Mouse (Mus musculus) hindbrain, embryonic 12.5 days (tissue): Measurements from ENCODE around the gene Map3k3. TPM values are rescaled to one million over a fixed set of nuclear protein-coding genes. Genes with fewer than 3 reads are reported as not detected.

Experiments used
- ATAC-seq: fragments of 200-750 bp; cut with Nextera tagmentation; 2 replicates; pipeline ENCODE4 v1.8.0; 2017; ENCODE audit warnings: moderate TSS enrichment; ENCODE audit not compliant: low FRiP score
- H3K27ac ChIP-seq: fragments of 300-500 bp; sonication (generic); 2 replicates; pipeline ENCODE4 v1.5.1; 2016; ENCODE audit warnings: mild to moderate bottlenecking
- H3K27me3 ChIP-seq: fragments of 300-500 bp; sonication (generic); 2 replicates; pipeline ENCODE4 v1.6.1; 2016; ENCODE audit warnings: mild to moderate bottlenecking
- H3K36me3 ChIP-seq: fragments of 300-500 bp; sonication (generic); 2 replicates; pipeline ENCODE4 v1.6.1; 2016; ENCODE audit warnings: mild to moderate bottlenecking
- H3K4me1 ChIP-seq: fragments of 300-500 bp; sonication (generic); 2 replicates; pipeline ENCODE4 v1.6.1; 2016
- H3K4me2 ChIP-seq: fragments of 300-500 bp; sonication (generic); replicated peaks from 2 replicates; pipeline ENCODE4 v1.6.1; 2016; ENCODE audit warnings: mild to moderate bottlenecking
- H3K4me3 ChIP-seq: fragments of 300-500 bp; sonication (generic); 2 replicates; pipeline ENCODE4 v1.5.1; 2016; ENCODE audit warnings: mild to moderate bottlenecking
- H3K9ac ChIP-seq: fragments of 300-500 bp; sonication (generic); 2 replicates; pipeline ENCODE4 v1.6.1; 2016; ENCODE audit warnings: mild to moderate bottlenecking, moderate library complexity
- H3K9me3 ChIP-seq: fragments of 300-500 bp; sonication (generic); replicated peaks from 2 replicates; pipeline ENCODE4 v1.6.1; 2016; ENCODE audit warnings: mild to moderate bottlenecking
- WGBS: fragments of 180-500 bp; shearing (Covaris S2); methylation state at CpG from one replicate; pipeline ENCODE4 v1.1.7; 2016; 5-methylcytosine and 5-hydroxymethylcytosine counted together
- polyA plus RNA-seq: library from polyadenylated mRNA; unstranded; fragments of >200 nt; fragmentation: Nextera tagmentation; extraction: Ambion mirVana; gene quantifications from 2 replicates; pipeline ENCODE4 v1.2.1, GENCODE M21; 2016

Map3k3 gene
- polyA plus RNA-seq: 27.0 and 27.9 TPM in 2 replicates

DNA sequence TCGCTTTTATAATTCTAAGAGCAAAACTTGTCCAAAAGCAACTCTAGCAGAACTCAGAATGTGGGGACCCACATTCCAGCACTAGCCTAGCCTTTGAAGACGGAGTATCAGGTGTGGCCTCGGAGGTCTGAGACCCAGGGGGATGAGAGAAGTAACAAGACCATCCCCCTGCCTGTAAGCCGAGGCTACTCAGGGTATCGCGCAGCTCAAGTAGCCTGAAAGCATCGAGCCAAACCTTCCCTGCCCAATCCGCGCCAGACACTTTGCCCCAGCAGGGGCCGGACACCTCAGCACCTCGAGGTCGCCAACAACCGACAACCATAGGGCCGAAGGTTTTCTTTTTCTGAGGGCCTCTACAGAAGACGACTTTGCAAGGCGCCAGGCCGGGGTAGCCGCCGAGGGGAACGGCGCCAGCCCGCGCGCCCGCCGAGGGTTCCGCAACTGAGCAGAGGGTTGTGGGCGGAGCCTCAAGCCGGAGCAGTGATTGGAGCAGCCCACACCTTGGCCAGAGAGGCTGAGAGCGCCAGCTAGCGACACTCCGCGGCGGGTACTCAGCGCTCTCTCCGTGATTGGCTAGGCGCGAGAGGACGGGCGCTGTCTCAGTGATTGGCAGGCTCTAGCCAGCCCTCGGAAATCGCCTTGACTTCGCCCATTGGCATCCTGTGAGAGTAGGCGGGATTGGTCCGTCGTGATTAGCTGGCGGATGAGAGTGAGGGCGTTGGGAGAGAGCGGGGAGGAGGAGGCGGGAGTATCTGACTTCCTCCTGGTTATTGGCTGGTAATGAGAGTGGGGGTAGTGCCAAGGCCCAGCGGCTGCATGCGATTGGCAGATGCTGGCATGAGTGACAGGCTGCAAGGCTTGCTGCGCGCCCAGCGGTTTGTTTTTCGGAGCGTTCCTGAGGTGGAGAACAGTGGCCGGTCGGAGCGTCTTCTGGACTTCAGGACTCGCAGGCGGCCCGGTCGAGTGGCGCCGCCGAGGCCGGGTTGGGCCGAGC is at the start of gene Map3k3:
Gene Map3k3, plus strand, starts transcription at position 906 of the 994 bp plus-strand sequence.
- H3K27me3 ChIP-seq: no peaks in the 10 kb centered on the region
- H3K27ac ChIP-seq: peak within 1 kb of the TSS; percentile 98
- H3K9me3 ChIP-seq: no peaks in the 10 kb centered on the region
- H3K4me3 ChIP-seq: peak within 1 kb of the TSS; percentile 98
- ATAC-seq: peak; percentile 99
- peak within 1 kb of the TSS; percentile 92 for H3K9ac ChIP-seq
- peaks cover 15% of the 10 kb centered on the region for H3K4me1 ChIP-seq
- 1% methylated on average over 69 of the region's 69 CpGs for WGBS
- H3K4me2 ChIP-seq: peak within 1 kb of the TSS; percentile 57
- H3K36me3 ChIP-seq: no peaks in the 10 kb centered on the region

DNA sequence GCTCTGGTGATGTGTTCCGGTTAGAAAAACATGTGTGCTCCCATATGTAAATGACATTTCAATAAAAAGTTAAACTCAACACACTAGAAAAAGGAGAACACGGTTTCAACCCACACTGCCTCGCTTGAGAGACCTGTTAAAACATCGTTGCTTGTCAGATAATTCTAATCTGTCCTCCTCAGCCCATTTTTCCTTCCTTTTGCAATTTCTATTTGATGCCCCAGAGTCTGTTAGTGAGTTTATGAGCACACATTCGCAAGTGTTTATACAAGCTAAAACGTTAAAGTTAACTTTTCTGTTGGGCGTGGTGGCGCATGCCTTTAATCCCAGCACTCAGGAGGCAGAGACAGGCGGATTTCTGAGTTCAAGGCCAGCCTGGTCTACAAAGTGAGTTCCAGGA is 49.4 kb upstream of the Map3k3 start:
- peaks cover 27% of the 10 kb centered on the region for H3K4me1 ChIP-seq
- H3K9me3 ChIP-seq: no peaks in the 10 kb centered on the region
- no peak overlapping the region for H3K27ac ChIP-seq
- no peaks in the 10 kb centered on the region for H3K27me3 ChIP-seq
- WGBS: 86% methylated on average over 9 of the region's 9 CpGs
- no peaks in the 10 kb centered on the region for H3K36me3 ChIP-seq
- ATAC-seq: no peak
- H3K9ac ChIP-seq: no peak overlapping the region
- no peak overlapping the region for H3K4me2 ChIP-seq
- H3K4me3 ChIP-seq: no peak overlapping the region

DNA sequence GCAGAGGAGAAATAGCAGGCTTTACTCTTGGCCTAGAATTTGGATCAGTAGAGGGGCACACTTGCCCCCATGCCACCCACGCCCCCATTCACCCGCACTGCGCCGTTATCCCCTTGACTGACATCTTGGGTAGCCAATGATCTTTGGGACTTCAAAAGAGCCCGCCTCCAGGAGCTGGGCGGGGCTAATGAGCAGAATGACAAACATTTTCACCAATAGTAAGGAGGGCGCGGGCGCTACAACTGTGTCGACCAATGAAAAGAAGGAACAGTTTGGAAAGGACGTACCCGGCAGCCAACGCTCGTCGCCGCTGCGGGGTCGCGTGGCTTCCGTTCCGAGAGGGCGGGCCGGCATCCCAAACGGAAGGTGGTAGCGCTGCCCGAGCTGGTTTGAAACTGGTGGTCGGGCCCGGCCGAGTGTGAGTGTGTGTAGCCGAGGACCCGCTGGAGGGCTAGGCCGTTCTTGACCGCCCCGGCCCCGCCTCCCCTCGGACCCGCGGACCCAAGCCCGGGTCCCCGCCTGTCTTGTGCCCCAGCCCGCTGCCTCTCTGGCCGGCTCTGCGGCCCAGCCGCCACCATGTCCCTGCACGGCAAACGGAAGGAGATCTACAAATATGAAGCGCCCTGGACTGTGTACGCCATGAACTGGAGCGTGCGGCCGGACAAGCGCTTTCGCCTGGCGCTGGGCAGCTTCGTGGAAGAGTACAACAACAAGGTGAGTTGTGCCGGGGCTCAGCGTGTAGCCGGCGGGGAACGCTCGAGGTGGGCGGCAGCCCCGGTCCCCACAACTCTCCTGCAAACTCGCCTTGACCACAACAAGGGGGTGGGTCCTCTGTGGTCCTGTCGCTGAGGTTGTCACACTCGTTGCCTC is 47.6 kb upstream of the Map3k3 start, which contains the start of gene Dcaf7:
Gene Dcaf7, plus strand, starts transcription at position 325 of the 870 bp plus-strand sequence.
- H3K27me3 ChIP-seq: no peaks in the 10 kb centered on the region
- peak within 1 kb of the TSS; percentile 93 for H3K9ac ChIP-seq
- no peaks in the 10 kb centered on the region for H3K9me3 ChIP-seq
- H3K36me3 ChIP-seq: no peaks in the 10 kb centered on the region
- H3K4me1 ChIP-seq: peaks cover 27% of the 10 kb centered on the region
- WGBS: under 1% methylated on average over 66 of the region's 66 CpGs
- H3K4me3 ChIP-seq: peak within 1 kb of the TSS; percentile 97
- H3K27ac ChIP-seq: peak within 1 kb of the TSS; percentile 93
- H3K4me2 ChIP-seq: peak within 1 kb of the TSS; percentile 84
- peak; percentile 99 for ATAC-seq

DNA sequence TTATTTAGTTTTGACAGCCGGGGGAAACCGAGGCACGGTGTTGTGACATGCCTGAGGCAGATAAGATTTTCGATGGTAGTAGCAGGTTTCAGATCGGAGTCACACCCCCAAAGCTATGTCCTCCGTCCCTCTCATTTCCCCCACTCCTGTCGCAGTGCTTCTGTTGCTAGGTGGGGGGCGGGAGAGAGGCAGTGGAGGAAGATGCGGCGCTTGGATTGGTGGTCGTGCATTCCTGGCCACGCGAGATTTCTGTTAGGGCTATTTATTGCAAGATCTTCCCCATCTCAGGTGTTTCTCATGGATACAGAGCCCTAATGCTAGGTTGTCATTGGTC is 47.0 kb upstream of the Map3k3 start:
- Histone ChIP-seq H3K9me3 (no peaks in the 10 kb centered on the region), H3K27ac (peak overlapping the region; percentile 93), H3K36me3 (no peaks in the 10 kb centered on the region), H3K4me1 (peaks cover 27% of the 10 kb centered on the region), H3K4me3 (peak overlapping the region; percentile 97), H3K4me2 (peak overlapping the region; percentile 84), H3K9ac (peak overlapping the region; percentile 93), H3K27me3 (no peaks in the 10 kb centered on the region)
- under 1% methylated on average over 13 of the region's 13 CpGs for WGBS
- ATAC-seq: peak; percentile 32; the same call in 1 of the 2 replicates

DNA sequence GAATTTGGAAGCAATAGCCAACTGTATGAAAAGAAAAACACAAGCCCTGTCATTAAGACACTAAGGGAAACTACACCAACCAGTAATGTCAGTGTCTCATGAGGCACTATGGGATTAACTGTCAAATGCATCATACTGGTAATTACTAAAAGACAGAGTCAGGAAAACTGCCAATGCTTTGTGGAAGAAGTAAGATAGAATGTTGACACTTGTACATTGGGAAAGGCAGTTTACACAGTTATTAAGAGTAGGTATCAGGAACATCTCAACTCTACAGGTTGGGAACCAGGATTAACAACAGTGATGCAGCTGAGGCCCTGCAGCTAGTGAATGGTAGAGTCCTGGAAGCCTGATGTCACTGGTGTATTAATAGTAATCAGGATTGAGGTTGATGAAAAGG is 40.1 kb upstream of the Map3k3 start:
- H3K9me3 ChIP-seq: no peaks in the 10 kb centered on the region
- peaks cover 3% of the 10 kb centered on the region; the same call in 1 of the 2 replicates for H3K4me1 ChIP-seq
- no peak overlapping the region for H3K9ac ChIP-seq
- H3K27me3 ChIP-seq: no peaks in the 10 kb centered on the region
- peaks cover 28% of the 10 kb centered on the region for H3K36me3 ChIP-seq
- no peak overlapping the region for H3K4me3 ChIP-seq
- H3K27ac ChIP-seq: no peak overlapping the region
- H3K4me2 ChIP-seq: no peak overlapping the region
- no peak for ATAC-seq

DNA sequence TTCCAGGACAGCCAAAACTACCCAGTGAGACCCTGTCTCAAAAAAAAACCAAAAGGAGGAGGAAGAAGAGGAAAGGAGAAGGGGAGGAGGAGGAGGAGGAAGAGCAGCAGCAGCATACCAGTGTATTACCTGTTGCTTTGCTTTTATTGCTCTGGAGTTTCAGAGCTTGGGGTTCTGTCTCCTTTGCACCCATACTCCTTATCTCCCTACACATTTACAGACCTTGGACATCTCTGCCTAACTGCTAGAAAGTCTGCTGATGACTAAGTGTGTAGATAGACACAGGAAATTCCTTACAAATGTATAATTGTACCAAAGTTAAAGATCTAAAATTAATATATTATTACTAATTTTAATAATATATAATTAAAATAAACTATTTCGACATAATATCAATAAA is 39.2 kb upstream of the Map3k3 start:
- no peaks in the 10 kb centered on the region for H3K9me3 ChIP-seq
- H3K27me3 ChIP-seq: no peaks in the 10 kb centered on the region
- H3K36me3 ChIP-seq: peaks cover 36% of the 10 kb centered on the region
- no peak overlapping the region for H3K4me2 ChIP-seq
- no peak overlapping the region for H3K9ac ChIP-seq
- WGBS: 93% methylated on average over 1 of the region's 1 CpGs
- H3K4me1 ChIP-seq: no peaks in the 10 kb centered on the region
- no peak overlapping the region for H3K27ac ChIP-seq
- no peak for ATAC-seq
- H3K4me3 ChIP-seq: no peak overlapping the region

DNA sequence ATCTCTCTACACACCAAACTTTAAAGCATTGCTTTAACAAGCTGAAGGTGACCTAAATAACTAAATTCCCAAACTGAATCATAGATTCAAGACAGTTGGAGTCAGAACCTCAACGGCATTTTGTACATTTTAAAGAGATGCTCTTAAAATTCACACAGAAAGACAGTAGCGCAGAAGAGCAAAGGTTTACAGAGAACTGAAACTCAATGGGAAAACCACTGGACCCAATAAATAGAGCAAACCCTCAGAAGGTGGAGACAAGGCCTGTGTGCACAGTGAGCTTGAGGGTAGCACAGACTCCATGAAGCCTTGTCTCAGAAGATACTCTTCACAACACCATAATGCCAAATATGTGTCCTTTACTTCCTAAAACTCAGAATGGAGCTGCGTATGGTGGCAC is 38.6 kb upstream of the Map3k3 start:
- 99% methylated on average over 3 of the region's 3 CpGs for WGBS

DNA sequence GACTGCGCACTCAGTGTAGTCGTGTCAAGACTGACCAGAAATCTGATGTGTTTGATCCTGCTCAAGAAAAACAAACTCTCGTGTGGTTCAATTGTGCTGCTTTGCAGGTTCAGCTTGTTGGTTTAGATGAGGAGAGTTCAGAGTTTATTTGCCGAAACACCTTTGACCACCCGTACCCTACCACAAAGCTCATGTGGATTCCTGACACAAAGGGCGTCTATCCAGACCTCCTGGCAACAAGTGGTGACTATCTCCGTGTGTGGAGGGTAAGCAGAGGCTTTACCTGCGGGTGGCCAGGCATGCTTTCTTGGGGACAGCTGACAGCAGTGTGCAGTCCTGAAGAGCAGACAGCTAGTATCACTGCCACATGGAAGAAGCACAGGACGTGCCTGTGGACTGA is 37.8 kb upstream of the Map3k3 start:
- H3K9me3 ChIP-seq: no peaks in the 10 kb centered on the region
- no peaks in the 10 kb centered on the region for H3K4me1 ChIP-seq
- peaks cover 47% of the 10 kb centered on the region for H3K36me3 ChIP-seq
- H3K27me3 ChIP-seq: no peaks in the 10 kb centered on the region
- 90% methylated on average over 9 of the region's 9 CpGs for WGBS
- H3K4me3 ChIP-seq: no peak overlapping the region
- H3K27ac ChIP-seq: no peak overlapping the region
- no peak overlapping the region for H3K4me2 ChIP-seq
- no peak for ATAC-seq
- H3K9ac ChIP-seq: no peak overlapping the region

More for the DNA sequence above, 38.6 kb upstream of the Map3k3 start:
- ATAC-seq: no peak
- no peaks in the 10 kb centered on the region for H3K4me1 ChIP-seq
- H3K27ac ChIP-seq: no peak overlapping the region
- H3K4me2 ChIP-seq: no peak overlapping the region
- no peak overlapping the region for H3K9ac ChIP-seq
- H3K27me3 ChIP-seq: no peaks in the 10 kb centered on the region
- no peaks in the 10 kb centered on the region for H3K9me3 ChIP-seq
- peaks cover 39% of the 10 kb centered on the region for H3K36me3 ChIP-seq
- H3K4me3 ChIP-seq: no peak overlapping the region

DNA sequence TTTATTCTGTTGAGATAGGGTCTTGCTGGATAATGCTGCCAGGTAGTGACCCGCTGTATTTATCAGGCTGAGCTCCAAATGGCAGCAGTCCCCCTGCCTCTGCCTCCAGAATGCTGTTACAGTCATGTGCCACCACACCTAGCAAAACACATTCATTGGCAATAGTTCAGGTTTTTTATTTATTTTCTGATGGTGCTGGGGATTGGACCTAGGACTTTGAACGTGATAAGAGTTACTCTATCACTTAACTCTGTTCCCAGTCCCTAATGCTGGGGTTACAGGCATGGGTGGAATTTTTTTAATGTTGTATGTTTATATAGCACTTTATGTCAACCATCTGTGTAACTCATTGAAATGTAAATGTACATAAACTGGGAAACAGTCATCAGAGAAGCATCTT is 30.5 kb upstream of the Map3k3 start:
- Histone ChIP-seq H3K4me1 (no peaks in the 10 kb centered on the region), H3K36me3 (peaks cover 94% of the 10 kb centered on the region), H3K27ac (no peak overlapping the region), H3K4me2 (no peak overlapping the region), H3K4me3 (no peak overlapping the region), H3K9ac (no peak overlapping the region), H3K27me3 (no peaks in the 10 kb centered on the region), H3K9me3 (no peaks in the 10 kb centered on the region)
- WGBS: 97% methylated on average over 2 of the region's 2 CpGs
- ATAC-seq: no peak

DNA sequence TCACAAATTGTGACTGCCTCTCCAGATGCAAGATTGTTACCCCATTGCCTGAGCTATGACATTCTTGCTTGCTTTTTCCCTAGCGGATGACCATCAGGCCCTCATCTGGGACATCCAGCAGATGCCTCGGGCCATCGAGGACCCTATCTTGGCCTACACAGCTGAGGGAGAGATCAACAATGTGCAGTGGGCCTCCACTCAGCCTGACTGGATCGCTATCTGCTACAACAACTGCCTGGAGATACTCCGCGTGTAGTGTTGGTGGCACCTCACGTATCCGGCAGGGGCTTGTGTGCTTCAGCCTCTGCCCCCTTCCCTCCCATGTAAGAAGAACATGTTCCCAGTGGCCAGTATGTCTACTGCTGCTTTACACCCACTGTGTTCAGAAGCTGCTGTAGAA is 29.8 kb upstream of the Map3k3 start:
- Histone ChIP-seq H3K27ac (no peak overlapping the region), H3K9ac (no peak overlapping the region), H3K36me3 (peaks cover 93% of the 10 kb centered on the region), H3K27me3 (no peaks in the 10 kb centered on the region), H3K4me3 (no peak overlapping the region), H3K4me2 (no peak overlapping the region), H3K4me1 (no peaks in the 10 kb centered on the region), H3K9me3 (no peaks in the 10 kb centered on the region)
- 98% methylated on average over 8 of the region's 8 CpGs for WGBS
- no peak for ATAC-seq

DNA sequence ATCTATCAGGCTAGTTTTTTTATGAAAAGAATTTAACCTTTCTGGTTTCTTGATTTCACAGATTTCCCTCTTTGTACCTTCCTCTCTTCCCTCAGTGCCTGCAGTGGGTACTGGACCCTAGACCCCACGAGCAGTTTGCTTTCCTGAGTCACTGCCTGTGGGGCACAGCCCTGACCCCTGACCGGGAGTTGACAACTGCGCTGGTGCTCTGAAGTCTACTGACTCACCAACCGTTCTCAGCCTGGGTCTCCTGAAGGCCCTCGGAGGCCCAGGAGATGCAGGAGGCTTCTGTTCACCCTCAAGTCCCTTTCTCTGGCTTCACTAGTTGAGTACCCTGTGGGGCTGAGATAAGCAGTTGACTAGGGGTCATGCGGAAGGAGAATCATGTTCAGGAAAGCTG is 29.1 kb upstream of the Map3k3 start:
- Histone ChIP-seq H3K36me3 (peaks cover 94% of the 10 kb centered on the region), H3K4me3 (no peak overlapping the region), H3K27me3 (no peaks in the 10 kb centered on the region), H3K4me2 (no peak overlapping the region), H3K9ac (no peak overlapping the region), H3K4me1 (no peaks in the 10 kb centered on the region), H3K9me3 (no peaks in the 10 kb centered on the region), H3K27ac (no peak overlapping the region)
- 89% methylated on average over 6 of the region's 6 CpGs for WGBS
- no peak for ATAC-seq

DNA sequence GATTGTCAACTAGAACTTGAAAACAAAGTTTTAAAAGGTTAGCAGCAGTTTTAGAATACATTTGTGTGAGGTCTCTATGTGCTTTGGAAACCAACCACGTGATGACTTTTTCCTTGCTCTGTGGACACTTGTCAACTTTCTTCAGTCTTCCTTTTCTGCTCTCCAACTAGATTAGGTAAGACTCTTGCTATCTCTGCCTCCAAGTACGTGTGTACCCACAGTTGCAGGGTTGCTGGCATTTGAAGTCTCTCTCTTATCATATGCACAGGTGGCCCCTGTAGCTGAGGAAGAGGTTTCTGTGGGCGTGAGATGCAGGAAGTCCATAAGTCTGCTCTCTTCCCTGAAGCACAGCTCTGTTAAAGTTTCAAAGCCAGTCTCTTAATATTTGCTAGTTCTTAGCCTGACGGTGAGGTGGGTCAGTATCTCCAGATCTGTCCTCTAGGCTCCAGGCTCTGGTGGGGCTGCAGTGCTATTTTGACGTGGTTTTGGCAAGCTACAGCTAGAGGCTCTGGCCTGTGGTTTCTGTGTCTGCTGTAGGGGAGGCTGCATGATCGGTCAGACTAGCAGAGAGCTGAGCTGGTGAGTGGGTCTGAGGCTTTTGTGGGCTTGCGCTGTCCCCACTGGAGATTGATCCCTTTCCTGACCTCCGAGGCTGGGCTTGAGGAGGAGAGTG is 27.5 kb upstream of the Map3k3 start:
- H3K4me2 ChIP-seq: no peak overlapping the region
- H3K36me3 ChIP-seq: peaks cover 80% of the 10 kb centered on the region
- 93% methylated on average over 8 of the region's 8 CpGs for WGBS
- H3K9ac ChIP-seq: no peak overlapping the region
- H3K4me1 ChIP-seq: no peaks in the 10 kb centered on the region
- no peaks in the 10 kb centered on the region for H3K9me3 ChIP-seq
- no peak for ATAC-seq
- no peaks in the 10 kb centered on the region for H3K27me3 ChIP-seq
- no peak overlapping the region for H3K27ac ChIP-seq
- no peak overlapping the region for H3K4me3 ChIP-seq
